In genomic region chr4:133969114-133969770, GRCm38 (mm10) we compare ENCODE assay signal across 8 mouse cellular contexts. TPM values are rescaled to one million over a fixed set of nuclear protein-coding genes. Genes with fewer than 3 reads are reported as not detected.
DNase-seq lines count a peak whose midpoint lies in the region; ATAC-seq and TF ChIP-seq lines count a peak whose summit lies in the region.

No protein-coding gene starts in this region.

- peaks cover 45% of the 10 kb centered on the region for H3K4me1 ChIP-seq in E14TG2a.4 (replicated peaks; ENCODE audit: low read depth, low read length)
- peaks cover 30% of the 10 kb centered on the region for H3K4me1 ChIP-seq in forebrain, embryonic 11.5 days (replicated peaks; ENCODE audit: control insufficient read depth, insufficient read depth, low read length)
- peaks cover 45% of the 10 kb centered on the region for H3K4me1 ChIP-seq in liver, embryonic 13.5 days (replicated peaks)

- H3K4me2 ChIP-seq in forebrain, embryonic 11.5 days (ENCODE audit: low read depth, low read length, severe bottlenecking): peak overlapping the region; percentile 98
- peak overlapping the region; percentile 99 for H3K4me2 ChIP-seq in liver, embryonic 13.5 days

- peak overlapping the region; percentile 100 for H3K27ac ChIP-seq in forebrain, embryonic 11.5 days (ENCODE audit: low read depth, low read length)
- H3K27ac ChIP-seq in liver, embryonic 13.5 days: peak overlapping the region; percentile 98

- H3K36me3 ChIP-seq in E14TG2a.4 (ENCODE audit: insufficient read depth, low read length): peaks cover 55% of the 10 kb centered on the region
- peaks cover 12% of the 10 kb centered on the region for H3K36me3 ChIP-seq in forebrain, embryonic 11.5 days (ENCODE audit: control insufficient read depth, insufficient read depth, low read length)
- H3K36me3 ChIP-seq in liver, embryonic 13.5 days: peaks cover 48% of the 10 kb centered on the region

- no peaks in the 10 kb centered on the region for H3K27me3 ChIP-seq in E14TG2a.4 (ENCODE audit: insufficient read depth, low read length)
- no peaks in the 10 kb centered on the region for H3K27me3 ChIP-seq in forebrain, embryonic 11.5 days (ENCODE audit: control insufficient read depth, insufficient read depth, low read length)
- H3K27me3 ChIP-seq in liver, embryonic 13.5 days: no peaks in the 10 kb centered on the region

- no peaks in the 10 kb centered on the region for H3K9me3 ChIP-seq in E14TG2a.4 (ENCODE audit: low read length)
- no peaks in the 10 kb centered on the region for H3K9me3 ChIP-seq in forebrain, embryonic 11.5 days (ENCODE audit: control insufficient read depth, low read length)
- H3K9me3 ChIP-seq in liver, embryonic 13.5 days (replicated peaks): no peaks in the 10 kb centered on the region

- 55% methylated on average over 8 of the region's 8 CpGs for WGBS in forebrain, embryonic 11.5 days
- 59% methylated on average over 8 of the region's 8 CpGs for WGBS in liver, embryonic 13.5 days (ENCODE audit: insufficient replicate concordance)

- ATAC-seq in forebrain, embryonic 11.5 days (replicated peaks; ENCODE audit: low FRiP score): no peak
- ATAC-seq in liver, embryonic 13.5 days (ENCODE audit: low read depth): no peak
- ATAC-seq in monocyte, adult 5-6 weeks (replicated peaks; ENCODE audit: insufficient number of reproducible peaks, low FRiP score, low TSS enrichment, poor library complexity, severe bottlenecking): no peak

- no peak for TF ChIP-seq CTCF in E14TG2a.4 (conservative IDR thresholded peaks at IDR 0.05; ENCODE audit: low read length)

- H3K4me3 ChIP-seq in E14TG2a.4 (replicated peaks; ENCODE audit: low read length): peak overlapping the region; percentile 92
- H3K4me3 ChIP-seq in forebrain, embryonic 11.5 days (ENCODE audit: low read depth, low read length): peak overlapping the region; percentile 78
- peak overlapping the region; percentile 85; the same call in 1 of the 2 replicates for H3K4me3 ChIP-seq in liver, embryonic 13.5 days (replicated peaks)

- DNase-seq in embryo, embryonic 11 days: peak; percentile 29
- DNase-seq in embryo, embryonic 10.5 days (ENCODE audit: low spot score): no peak
- no peak for DNase-seq in forebrain, embryonic 11.5 days (ENCODE audit: low spot score)
- DNase-seq in liver, embryonic 13.5 days: peak; percentile 11
- DNase-seq in urinary bladder, postnatal 25 days (ENCODE audit: low spot score): no peak
- no peak for DNase-seq in adrenal gland, adult 2 months

- H3K9ac ChIP-seq in forebrain, embryonic 11.5 days (ENCODE audit: low read length): peak overlapping the region; percentile 98
- H3K9ac ChIP-seq in liver, embryonic 13.5 days: peak overlapping the region; percentile 99

RNA-seq across cellular contexts. Expression of gene Hmgn2, which starts 0.8 kb away (rescaled TPM):
- polyA plus RNA-seq in forebrain, embryonic 11.5 days (2014; fragmentation: Nextera tagmentation; extraction: Ambion mirVana): 4,212 and 4,469 TPM in 2 replicates
- polyA plus RNA-seq in liver, embryonic 13.5 days (2015; fragmentation: Nextera tagmentation; extraction: Ambion mirVana): 779 and 917 TPM in 2 replicates
- 118 to 170 TPM (median 138 TPM) in 3 replicates for total RNA-seq in monocyte, adult 5-6 weeks (2017)
- 100 to 1,000 TPM; 109 to 291 TPM for total RNA-seq in adrenal gland, adult 2 months (2021)
- polyA plus RNA-seq in adrenal gland, adult 2 months (2012; rRNA removed): 15.8 and 16.8 TPM in 2 replicates

RNA-seq across cellular contexts. Expression of gene Dhdds, which starts 31.5 kb away (rescaled TPM):
- polyA plus RNA-seq in forebrain, embryonic 11.5 days (2014; fragmentation: Nextera tagmentation; extraction: Ambion mirVana): 41.9 and 46.5 TPM in 2 replicates
- polyA plus RNA-seq in liver, embryonic 13.5 days (2015; fragmentation: Nextera tagmentation; extraction: Ambion mirVana): 19.7 and 23.5 TPM in 2 replicates
- 11.2 to 17.2 TPM (median 16.3 TPM) in 3 replicates for total RNA-seq in monocyte, adult 5-6 weeks (2017)
- 10 to 100 TPM; 43.9 to 49.4 TPM for total RNA-seq in adrenal gland, adult 2 months (2021)
- polyA plus RNA-seq in adrenal gland, adult 2 months (2012; rRNA removed): 17.9 and 23.3 TPM in 2 replicates

RNA-seq across cellular contexts. Expression of gene Lin28a, which starts 49.4 kb away (rescaled TPM):
- polyA plus RNA-seq in forebrain, embryonic 11.5 days (2014; fragmentation: Nextera tagmentation; extraction: Ambion mirVana): 1.6 and 2.3 TPM in 2 replicates
- polyA plus RNA-seq in liver, embryonic 13.5 days (2015; fragmentation: Nextera tagmentation; extraction: Ambion mirVana): 1.8 and 2.0 TPM in 2 replicates
- 0.19 TPM in 1 of 3 replicates, not detected in the others for total RNA-seq in monocyte, adult 5-6 weeks (2017)
- total RNA-seq in adrenal gland, adult 2 months (2021): not detected
- polyA plus RNA-seq in adrenal gland, adult 2 months (2012; rRNA removed): not detected in 2 replicates

Comparison
In these comparisons a context has a peak if more than half of its experiments do, and no peak if none do; other contexts are left out.
1. DNase-seq: peak in embryo, embryonic 11 days (single experiment) and liver, embryonic 13.5 days (single experiment); none in embryo, embryonic 10.5 days (single experiment), forebrain, embryonic 11.5 days (single experiment), urinary bladder, postnatal 25 days (single experiment) and adrenal gland, adult 2 months (single experiment).
2. RNA of gene Hmgn2, which starts 0.8 kb away (polyA plus RNA-seq): 4,212 to 4,469 TPM in forebrain, embryonic 11.5 days and 779 to 917 TPM in liver, embryonic 13.5 days; 15.8 to 16.8 TPM in adrenal gland, adult 2 months; every median in the first group is over 10 times any median in the second.
3. Peak in every context shown above with its lines, with median percentiles within 50 percentile points of each other: H3K4me3 ChIP-seq.